Mouse (Mus musculus) left cerebral cortex, adult 18-20 months (tissue): Measurements from ENCODE around the gene Ptprq. TPM values are rescaled to one million over a fixed set of nuclear protein-coding genes. Genes with fewer than 3 reads are reported as not detected.

ENCODE experiments used
- DNase-seq, 2 experiments: peaks; one replicate each; pipeline ENCODE4 v3.0.0; 2021 to 2022; ENCODE audit warnings: low spot score in 2 of 2, mixed read lengths in 1 of 2
- total RNA-seq, 2 experiments: library from RNA; stranded (reverse); gene quantifications; 2 replicates each; pipeline ENCODE4 v1.2.3; 2021

Ptprq gene
- total RNA-seq, 2 experiments from 2014 or later, result 0.07 to 0.12 TPM

DNA sequence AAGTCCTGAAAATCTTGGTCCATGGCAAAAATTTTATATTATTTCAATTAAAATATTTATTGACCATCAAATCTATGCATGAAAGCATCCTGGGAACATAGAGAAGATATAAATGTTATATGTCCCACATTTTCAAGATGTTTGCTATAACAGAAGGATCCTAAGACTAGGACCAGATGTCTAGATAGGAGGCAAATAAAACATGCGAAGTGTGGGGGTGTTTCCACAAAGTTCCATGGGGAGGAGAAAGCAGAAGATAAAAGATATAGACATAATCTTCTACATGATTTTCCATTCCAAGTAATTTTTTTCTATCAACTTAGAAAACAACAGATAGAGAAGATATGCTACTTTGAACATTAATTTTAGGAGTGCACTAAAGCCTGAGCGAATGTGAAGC lies 70.2 kb downstream of the Ptprq start:
- peak in 1 of 2 experiments; percentile 11 for DNase-seq

DNA sequence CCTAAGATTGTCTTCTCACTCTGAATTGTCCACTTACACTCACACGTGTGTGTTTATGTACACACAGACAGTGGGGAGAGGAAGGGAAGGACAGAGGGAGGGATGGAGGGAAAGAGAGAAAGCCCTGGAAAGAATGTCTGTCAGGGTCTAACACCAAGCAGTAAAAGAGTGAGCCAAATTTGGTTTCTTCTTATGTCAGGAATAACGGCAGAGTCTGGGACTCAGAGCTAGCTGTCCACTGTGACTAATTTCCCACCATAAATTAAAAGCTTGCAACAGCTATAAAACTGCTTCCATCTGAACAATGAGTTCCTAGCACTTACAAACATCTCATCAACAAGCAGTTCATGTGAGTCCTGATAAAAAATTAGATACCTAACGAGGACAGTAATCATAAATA lies 91.7 kb downstream of the Ptprq start:
- no peak for DNase-seq

DNA sequence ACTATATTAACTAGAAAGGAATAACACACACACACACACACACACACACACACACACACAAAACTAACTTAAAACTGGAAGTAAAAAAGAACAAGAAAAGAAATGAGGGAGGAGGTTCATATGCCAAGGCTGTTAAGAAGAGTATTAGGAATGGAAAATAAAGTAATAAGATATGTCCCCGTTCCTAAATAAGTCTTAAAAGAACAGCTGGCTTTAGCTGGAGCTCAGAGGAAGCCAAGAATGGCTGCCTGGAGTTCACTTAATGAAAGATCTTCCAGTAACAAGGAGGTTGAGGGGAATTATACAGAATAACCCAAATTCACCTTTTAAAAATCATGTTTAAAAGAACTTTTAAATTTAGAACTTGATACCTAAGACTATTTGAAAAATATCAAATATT lies 93.2 kb downstream of the Ptprq start:
- DNase-seq, result no peak

DNA sequence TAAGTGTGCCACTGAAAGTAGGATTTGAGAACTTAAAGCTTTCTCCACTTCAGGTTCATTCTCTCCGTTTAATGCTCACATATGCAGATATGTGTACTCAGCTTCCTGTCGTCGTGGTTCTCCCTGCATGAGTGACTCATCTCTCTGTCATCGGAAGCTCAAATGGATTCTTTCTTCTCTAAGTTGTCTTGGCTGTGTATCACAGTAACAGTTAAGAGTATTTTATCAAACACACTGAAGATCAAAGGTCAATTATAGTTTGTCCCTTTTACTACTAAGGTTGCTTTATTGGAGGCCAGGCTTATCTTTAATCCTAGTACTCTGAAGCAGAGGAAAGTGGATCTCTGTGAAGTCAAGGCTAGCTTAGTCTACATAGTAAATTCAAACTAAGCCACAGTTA lies 95.6 kb downstream of the Ptprq start:
- DNase-seq, result no peak

DNA sequence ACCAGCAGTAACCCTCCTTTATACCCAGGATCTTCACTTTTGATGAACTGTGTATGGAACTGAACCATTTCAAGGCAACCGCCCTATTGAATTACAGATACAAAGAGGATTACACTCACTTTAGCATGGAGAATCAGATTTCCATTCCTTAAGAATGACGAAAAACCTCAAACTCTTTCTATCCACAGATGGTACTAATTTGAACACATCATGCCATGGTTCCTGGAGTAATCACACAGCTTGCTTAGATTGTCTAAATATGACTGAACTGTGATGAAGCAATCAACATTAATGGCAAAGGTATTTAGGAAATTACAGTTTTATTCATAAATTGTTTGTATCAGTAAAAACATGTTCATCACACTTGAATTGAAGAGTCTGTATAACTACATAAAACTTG lies 104.4 kb downstream of the Ptprq start:
- no peak for DNase-seq

DNA sequence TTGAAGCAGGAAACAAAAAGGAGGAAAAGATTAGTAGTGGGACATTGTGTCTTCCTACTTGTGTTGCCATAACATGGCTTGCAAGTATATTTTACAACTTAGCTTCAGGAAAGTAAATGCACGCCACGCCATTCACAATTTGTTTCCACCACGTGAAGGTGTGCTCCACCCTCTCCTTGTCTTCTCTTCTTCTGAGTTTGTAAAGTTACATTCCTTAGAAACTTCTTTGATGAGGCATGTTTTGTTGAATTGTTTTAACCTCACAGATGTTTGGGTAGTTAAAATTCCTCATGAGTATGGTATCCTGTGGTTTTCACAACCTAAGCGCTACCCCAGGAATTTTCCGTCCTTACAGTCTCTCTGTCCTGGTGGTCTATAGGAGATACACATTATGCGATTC lies 118.5 kb downstream of the Ptprq start:
- no peak for DNase-seq

DNA sequence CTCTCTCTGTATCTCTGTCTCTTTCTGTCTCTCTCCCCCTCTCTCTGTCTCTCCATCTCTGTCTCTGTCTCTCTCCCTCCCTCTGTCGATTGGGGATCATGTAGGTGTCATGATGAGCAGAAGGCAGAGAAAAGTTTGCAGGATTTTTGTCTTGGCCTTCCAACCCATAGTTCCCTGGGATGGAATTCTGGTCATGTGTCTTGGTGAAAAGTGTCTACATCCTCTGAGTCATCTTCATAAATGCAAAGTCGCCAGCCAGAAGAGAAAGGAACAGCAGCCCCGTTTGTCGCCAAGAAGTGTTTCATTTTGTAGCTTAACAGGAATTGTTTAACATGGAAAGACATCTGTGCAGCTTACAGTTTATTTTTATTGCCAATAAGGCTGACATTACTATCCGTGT lies 136.5 kb downstream of the Ptprq start:
- no peak for DNase-seq

DNA sequence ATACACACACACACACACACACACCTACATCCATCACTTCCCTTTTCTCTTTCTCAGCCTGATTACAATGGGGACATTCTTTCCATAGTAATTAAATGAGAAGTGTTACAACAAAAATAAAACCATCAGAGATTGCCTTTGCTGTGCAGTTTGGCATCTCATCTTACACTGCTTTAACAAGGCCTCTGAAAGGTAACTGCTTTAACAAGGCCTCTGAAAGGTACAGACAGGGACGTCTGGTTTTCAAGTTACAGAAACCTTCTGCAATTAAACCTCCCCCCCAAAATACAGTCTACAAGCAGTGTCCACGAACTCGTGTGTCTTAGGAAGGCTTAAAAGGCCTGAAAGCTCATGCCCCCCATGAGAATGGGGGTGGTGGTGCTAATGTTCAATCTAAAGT lies 150.8 kb downstream of the Ptprq start:
- DNase-seq, result no peak

DNA sequence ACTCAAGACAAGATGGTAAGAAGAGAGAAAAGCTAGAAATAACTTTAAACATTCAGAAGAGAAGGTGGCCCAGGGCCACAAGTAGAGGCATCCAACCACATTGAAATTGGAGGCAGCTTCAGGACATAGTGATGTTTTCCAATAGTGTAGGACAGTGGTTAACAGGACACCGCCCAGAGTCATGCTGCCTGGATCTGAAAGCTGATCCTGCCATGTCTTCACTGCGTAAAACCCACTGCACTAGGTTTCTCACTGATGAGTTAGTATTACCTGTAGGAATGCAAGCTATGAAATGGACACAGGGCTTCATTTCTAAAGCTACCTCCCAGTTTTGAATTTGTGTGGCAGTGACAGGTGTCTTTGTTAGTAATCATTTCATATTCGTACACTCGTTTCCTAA lies 151.6 kb downstream of the Ptprq start:
- DNase-seq, result no peak

DNA sequence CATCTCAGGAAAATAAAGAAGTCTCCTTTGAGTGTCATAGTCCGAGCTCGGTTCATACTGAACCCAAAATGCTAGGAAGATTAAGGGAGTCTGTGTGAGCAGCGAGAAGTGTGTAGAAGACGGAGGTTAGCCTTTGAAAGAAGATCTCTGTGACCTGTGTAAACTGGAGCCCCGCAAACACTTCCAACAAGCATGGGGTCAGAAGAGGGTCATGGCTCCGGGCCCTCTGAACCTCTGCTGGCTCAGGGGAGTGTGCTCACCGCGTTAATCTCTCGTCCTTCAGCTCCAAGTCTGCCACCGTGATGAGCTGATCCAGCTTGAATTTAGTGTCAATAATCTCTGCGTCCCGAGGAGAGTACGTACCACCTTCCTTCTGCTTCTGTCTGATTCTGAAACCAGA lies 157.0 kb downstream of the Ptprq start:
- no peak for DNase-seq

DNA sequence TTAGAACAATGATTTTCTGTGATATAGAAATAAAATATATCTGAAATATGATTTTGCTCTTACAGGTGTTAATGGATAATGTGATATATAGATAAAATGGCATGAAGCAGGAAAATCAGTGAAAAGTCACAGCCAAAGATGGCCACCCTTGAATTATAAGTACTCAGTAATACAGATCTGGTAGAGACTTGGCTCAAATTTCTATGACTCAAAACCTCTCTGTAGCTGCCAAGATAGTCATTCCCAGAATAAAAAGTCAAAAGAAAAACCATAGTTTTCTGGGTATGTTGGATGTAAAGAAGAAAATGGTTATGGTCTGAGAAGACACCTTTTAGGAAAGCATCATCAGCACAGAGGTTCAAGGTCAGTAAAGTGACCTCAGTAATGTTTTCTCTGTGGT lies 159.0 kb downstream of the Ptprq start:
- DNase-seq, result no peak

DNA sequence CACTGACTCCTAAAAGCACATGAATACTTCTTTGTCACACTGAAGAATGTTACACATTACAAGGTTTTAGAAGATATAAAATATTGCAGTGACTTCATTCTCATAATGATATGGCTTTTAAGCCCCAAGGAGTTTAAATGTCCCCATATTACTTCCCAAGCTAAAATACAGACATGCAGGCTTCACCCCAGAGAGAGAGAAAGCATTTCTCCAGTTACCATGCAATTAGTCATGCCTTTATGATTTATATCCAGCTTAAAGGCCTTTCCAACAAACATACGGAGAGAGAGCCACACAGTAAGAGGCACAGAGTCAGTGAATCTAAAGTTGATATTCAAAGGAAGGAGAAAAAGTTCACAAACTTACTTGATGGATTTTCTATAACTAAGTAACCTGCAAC lies 176.8 kb downstream of the Ptprq start:
- no peak for DNase-seq

DNA sequence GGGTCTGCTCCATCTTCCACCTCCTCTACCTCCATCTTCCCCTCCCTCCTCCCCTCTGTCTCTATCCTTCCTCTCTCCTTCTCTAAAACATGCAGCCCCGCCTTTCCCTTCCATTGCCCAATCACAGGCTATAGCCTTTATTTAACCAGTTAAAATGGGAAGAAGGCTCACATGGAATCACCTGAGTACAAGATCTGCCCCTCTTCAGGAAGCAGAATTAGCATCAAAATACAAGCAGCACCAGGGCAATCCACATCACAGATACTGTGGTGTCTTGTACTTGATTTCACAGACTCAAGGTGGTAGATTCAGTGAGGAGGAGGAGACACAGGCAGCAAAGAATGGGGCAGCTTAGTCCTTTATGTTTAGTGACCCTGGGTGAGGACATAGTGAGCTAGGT lies 191.1 kb downstream of the Ptprq start:
- no peak for DNase-seq

DNA sequence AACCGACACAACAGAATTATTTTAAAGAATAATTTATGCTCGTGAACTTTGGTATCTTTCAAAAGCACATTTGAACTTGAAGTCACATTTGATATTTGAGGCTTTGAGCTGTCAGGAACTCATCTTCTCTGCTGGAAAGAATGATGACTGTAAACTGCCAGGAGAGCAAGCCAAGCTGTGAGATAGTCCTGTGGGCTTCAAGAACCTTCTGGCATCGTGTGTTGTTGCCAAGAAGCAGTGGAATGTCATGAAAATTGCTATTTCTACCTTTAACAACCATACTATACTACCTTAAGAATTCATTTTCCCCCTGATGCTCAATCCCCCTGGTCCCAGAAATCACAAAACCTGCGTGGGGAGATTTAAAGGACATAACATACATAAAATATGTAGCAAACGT lies 200.6 kb downstream of the Ptprq start:
- DNase-seq, result no peak

DNA sequence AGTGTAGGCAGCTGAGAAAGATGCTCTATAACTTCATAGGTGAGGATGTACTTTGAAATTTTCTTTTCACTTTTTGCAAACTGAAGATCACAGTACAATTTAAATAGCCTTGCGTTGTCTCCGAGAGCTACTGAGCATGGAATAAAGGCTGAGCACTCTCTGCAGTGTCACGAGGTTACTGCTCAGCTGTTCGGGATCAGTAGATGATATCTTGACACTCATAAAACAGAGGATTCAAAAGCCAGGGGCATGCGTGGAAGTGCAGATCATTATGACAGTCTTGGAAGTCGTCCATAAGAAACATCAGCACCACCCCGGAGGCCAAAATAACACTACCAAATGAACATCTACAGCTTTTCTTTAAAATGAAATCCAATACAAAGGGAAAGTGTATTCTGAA lies 203.2 kb downstream of the Ptprq start:
- no peak for DNase-seq

DNA sequence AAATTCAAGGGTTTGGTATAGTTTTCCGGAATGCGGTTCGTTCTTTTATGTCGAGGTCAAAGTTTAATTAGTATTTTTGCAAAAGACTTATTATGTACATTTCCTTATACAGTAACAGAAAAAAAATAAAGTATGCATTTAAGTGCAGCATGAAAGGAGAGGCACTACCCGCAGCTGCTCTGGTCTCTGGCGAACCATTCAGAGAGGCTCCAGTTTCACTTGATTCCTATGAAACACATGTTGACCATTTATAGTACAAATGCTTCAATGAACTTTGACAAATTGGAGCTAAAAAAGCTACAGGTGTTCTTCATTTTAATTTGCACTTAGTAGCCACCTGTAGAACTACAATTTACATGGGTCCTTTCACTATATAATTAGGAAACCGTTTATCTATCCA lies 205.1 kb downstream of the Ptprq start:
- no peak for DNase-seq

DNA sequence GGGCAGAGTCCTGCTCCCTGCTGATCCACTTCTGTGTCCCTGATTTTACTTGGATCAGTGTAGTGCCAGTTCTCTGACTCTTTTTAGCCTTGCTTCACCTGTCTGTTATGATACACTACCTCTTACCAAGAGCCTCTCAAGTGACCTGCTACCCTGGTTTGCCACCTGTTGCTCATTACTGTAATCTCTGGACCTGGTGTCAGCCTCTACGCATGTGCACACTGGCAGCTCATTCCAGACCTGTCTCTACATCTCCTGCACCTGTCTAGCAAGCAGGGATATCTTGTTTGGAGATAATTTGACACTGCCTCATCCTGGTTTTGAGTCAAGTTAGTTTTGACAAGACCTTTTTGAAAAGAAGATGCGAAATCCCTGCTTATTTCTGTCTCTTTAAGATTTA lies 213.5 kb downstream of the Ptprq start:
- DNase-seq, result no peak

DNA sequence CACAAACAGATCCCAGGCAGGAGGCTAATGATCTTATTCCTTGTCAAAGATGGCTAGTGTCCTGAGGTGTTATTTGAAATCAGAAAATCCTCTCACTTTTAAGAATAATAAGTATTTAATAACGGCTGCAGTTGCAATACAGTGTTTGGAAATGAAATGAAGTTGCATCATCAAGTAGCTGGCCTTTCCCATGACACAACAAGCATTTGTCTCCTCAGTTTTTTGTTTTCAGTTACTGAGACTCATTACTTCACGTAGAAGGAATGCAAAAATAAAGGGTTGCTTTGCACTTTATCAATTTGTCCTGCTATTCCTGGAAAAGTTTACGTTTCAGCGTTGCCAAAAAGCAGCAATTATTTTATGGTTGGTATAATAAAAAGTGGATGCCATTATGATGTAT lies 216.4 kb downstream of the Ptprq start:
- DNase-seq, result no peak

DNA sequence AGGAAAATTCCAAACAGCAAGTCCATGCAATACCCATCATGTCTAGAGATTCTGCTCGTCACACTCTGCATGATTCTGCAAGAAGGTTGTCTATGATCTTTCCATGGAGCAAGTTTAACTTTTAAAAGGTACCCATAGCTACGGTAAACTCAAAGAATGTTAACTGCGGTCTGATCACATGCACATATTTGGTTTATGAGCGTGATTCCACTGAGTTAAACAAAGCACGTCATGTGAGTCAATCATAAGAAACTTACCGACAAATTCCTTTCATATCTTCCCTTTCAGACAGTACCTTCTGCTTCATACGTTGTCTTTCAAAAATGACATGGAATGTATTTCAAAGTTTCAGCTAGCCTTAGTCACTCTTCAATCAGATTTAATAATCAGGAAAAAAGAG lies 217.7 kb downstream of the Ptprq start:
- no peak for DNase-seq

DNA sequence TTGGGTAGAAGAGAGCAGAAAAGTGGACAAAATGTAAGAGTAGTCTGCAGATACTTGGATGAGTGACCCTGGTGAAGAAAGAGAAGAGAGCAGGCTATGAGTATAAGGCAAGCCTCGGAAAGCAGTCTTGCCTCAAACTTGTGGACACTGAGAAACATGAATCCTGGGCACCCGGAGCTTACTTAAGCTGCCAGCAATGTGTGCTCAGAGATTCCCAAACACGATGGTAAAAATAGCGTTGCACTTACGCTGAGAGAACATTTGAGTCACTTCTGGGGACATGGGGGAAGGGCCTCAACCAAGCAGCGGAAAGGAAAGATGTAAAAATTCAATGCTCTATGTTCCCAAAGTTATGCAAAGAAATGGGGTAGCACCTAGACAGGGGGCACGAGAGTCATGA lies 220.2 kb downstream of the Ptprq start:
- peak; percentile 47 to 67 for DNase-seq

DNA sequence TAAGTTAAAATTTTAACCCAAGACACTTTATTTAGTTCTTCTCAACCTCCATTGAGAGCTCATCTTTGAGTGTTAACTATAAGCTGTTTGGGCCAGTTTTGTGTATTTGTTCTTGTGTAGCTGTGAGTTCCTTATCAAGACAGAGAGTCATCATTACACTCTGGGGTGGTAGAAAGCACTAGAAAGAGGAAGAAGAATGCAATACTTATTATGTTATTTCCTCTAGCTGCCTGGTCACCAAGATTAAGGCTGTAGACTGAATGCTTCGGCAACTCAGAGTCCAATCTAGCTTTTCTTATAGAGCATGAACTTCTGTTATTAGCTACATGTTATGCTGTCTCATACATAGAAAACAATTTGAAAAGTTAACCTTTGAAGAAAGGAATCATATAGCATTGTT lies 223.4 kb downstream of the Ptprq start:
- no peak for DNase-seq

DNA sequence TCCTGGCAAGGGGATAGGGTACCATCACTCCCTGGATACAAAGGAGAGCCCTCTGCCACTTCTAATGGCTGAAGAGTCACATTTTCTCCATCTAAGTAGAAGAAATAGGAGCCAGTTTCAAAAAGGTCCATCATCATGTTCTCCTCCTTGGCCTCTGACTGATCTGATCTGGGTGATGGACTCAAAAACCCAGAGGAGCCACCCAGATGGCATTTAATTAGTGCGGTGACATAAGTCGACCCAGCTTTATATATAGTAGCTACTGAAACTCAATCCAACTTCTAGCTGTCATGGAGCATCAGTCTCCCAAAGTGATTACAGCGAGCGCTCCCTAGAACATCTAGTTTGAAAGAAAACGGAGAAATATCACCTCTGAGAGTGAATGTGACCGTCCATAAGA lies 225.3 kb downstream of the Ptprq start, which contains the start of gene Myf6:
Gene Myf6 (minus strand): TSS at position 170 of the 400 bp plus-strand sequence.
- no peak for DNase-seq

DNA sequence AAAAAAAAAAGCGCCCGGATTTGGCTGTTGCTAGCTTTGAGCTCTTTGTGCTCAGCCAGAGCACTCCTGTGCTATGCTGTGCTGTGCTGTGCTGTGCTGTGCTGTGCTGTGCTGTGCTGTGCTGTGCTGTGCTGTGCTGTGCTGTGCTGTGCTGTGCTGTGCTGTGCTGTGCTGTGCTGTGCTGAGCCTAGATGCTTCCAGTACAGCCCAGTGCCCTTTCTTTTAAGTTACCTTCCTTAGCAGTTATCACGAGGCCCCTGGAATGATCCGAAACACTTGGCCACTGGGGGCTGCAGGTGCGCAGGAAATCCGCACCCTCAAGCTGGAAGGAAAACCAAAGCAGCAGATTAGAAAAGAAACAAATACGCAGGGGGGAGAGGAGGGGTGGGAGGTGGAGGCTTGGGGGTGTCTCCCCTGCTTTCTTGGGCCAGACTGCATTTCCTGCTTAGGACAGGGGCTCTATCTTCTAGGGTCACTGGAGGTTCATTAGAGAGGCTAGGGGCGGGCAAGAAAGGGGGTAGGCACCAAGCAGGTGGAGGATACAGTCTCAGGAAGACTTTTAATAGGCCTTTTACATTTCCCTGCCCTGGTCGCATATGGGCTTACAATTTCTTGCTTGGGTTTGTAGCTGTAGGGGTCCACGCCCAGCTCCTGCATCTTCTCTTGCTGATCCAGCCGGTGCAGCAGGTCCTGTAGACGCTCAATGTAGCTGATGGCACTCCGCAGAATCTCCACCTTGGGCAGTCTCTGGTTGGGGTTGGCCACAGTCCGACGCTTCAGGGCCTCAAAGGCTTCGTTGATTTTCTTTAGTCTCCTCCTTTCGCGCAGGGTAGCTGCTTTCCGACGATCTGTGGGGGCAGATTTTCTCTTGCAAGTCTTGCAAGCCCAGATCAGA lies 226.0 kb downstream of the Ptprq start:
- no peak for DNase-seq
